Mouse (Mus musculus) kidney, postnatal 10 days (tissue): Measurements from ENCODE around the gene Ferd3l.

Experiments used
- DNase-seq: peaks from one replicate; pipeline ENCODE4 v3.0.0; 2021; ENCODE audit warnings: mixed read lengths

Gene Ferd3l

DNA sequence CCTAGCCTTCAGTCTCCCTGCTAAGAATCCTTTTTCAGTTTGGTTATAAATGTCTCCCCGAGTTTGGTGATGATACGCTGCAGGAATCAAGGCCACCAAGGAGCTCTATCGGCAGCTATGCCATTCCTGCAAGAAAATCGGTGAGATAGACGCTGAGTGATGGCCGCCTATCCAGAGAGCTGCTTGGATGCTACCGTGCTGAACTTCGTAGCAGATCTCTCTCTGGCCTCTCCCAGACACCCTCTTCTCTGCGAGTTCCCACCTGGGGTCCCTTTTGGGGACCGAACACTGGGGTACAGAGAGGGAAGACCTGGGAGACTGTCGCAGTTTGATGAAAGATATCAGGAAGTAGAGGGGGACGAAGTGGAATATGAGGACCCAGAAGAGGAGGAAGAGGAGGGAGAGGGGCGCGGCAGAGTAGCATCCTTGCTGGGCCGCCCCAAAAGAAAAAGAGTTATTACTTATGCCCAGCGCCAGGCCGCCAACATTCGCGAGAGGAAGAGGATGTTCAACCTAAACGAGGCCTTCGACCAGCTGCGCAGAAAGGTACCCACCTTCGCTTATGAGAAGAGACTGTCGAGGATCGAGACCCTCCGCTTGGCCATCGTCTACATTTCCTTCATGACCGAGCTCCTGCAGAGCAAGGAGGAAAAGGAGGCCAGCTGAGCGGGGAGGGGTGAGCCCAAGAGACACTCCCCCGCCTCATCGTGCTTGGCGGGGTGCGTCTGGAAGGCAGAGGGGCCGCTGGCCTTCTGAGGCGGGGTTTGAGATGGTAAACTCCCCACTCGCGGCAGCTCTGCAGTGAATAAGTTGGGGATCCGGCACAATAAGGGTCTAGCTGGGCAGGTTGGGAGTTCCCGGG, at the start of gene Ferd3l:
TSS of gene Ferd3l (plus strand) at position 95 of the 862 bp plus-strand sequence.
- no peak for DNase-seq

DNA sequence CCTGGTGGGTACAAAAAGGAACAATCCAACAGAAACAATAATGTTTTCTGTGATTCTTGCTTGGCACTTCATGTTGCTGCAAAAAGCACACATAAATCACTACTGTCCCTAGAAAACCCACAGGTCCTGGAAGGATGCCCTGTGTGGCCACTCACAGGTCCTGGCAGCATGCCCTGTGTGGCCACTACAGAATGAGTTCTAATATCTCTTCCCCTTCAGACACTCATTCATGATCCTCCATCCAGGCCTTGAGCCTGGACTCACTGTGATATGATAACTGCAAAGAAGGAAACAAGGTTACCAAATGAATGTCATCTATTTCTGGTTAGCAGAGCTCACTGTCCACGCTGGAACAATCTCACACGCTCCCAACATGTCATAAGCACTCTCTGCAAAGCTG, 34.3 kb upstream of the Ferd3l start:
- DNase-seq, result peak; percentile 14

DNA sequence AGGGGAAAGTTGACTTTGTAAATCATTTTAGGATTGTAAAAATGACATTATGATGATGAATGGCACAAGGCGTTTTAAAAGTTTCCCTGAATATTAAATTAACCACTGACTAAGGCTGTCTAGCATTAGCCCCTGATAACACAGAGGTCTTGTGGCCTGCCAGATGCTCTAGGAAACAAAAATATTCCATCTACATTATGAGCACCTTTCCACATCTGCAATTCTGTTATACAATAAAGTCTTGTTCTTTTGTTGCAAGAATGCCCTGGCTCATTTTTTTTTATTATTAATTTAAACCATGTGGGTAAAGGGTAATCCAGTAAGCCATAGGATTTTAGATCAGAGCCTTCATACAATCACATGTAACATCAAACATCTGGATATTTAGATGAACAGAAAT, 33.6 kb upstream of the Ferd3l start:
- no peak for DNase-seq

DNA sequence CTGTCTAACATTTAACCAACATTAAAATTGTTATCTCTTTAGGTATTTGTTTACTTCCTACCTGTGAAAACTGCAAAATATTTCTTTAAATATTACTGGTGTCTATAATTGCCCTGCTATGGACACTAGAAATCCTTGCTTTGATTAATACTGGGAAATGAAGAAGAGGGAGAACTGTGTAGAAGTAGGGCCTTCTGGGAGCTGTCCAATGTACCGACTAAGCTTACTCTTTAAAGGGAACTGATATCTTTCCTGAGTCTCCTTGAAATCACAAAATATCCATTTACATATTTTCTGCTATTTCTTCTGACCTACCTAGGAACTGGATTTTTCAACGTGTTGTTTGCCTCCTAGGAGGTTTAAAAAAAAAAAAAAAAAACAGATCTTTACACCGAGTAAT, 1.5 kb upstream of the Ferd3l start:
- DNase-seq, result peak; percentile 12

DNA sequence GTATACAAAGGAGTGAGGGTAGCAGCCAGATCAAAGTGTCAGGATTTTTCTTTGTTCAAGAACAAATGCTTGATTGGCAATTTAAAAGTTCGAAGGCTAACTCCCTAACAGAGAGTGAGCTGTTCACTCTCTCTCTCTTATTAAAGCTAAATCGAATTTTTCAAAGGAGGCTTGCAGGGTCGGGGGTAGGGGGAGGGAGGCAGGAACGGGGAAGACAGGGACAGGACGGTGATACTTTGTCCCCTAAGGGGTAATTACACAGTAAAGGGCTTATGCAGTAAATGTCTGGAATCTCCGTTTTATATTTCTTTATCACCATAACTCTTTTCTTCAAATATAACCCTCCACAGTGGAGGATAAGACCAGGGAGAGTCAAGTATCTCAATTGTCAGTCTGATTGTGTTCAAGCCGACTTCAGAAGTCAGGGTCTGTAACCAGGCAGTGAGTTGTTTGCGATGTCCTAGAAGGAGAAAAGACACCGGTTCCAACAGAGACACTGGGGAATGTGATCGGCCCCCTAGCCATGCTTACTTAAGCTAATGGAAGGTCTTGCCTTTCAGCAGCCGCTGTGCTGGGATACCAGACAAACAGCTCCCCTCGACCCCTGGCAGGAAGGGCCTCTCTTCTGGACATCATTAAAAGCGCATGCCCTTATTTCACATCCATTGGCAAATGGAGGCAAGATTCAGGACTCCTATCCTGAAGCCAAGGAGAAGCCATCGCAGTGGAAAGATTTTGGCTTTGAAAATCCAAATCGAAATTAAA, 709 bp upstream of the Ferd3l start:
- DNase-seq, result no peak

DNA sequence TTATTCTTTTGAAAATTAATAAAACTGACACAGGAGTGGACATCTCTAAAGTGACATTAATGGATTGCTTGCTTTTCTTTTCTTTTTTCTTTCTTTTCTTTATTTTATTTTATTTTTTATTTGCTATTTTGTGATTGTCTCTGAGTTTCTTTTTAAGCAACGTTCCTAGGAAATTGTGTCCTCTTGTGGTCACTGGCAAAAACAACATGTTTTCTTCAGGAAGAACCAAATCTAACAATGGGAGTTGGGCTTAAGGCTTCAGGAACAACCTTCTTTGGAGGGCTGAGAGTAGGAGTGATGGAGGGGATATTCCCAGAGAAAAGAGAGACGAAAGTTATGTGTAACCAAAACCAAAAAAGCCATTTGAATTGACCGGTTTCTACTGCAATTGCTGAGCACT, 24.6 kb downstream of the Ferd3l start:
- DNase-seq, result no peak

DNA sequence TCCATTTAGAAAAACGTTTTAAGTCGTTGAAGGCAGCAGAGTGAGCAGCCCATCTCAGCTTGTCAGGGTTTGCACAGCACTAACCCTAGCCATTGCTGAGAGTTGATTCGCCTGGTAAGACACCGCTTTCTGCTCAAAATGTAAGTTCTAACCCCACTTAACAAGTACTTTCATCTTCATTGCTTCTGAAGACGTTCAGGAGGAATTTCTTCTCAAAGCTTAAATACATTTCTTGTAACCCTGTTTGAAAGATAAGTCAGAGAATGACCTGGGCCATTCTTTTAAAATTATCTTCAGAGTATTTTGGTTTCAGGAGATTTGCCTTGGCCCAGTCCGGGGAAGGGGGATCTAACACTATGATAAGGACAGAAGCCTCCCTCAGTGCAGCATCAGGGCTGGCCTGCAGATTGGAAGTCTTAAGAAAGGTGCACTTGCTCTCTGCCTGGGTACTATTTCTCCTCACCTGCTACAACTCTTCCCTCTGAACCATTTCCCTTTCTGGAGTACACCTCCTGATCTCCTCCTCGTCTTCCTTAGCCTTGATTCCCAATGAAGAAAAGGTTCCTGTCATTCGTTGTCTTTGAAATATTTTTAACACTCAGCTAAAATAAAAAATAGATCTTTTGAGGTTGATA, 26.8 kb downstream of the Ferd3l start:
- DNase-seq, result no peak

DNA sequence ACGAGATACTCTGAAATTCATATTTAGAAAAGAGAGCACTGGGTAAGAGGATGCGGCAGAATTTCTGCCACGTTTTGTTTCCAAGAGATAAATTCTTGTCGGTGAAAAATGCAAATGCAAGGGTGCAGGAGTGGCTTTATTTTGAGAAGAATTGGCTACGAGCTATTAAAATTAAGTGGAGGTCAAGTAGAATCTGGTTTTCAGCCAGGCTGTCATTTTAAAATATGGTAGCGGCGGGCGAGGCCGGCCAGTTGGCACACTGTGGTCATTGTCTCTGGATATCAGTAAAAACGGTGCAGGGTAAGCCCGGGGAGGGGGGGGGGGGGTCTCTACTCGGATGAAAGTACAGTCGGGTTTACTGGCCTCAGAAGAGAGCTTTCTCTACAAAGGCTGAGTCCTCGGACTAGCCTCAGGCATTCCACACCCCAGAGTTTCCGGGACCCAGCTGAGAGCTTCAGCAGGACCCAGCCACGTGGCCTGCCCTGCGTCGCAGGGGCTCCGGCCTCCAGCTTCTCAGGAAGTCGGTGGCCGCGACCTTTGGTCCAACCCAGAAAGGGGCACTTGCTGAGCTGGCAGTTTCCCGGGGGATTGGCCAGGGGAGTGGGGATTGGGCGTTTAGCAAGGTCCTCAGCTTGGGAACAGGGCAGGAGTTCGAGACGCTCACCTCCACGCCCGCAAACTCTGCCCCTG, 27.5 kb downstream of the Ferd3l start:
- peak; percentile 35 for DNase-seq

DNA sequence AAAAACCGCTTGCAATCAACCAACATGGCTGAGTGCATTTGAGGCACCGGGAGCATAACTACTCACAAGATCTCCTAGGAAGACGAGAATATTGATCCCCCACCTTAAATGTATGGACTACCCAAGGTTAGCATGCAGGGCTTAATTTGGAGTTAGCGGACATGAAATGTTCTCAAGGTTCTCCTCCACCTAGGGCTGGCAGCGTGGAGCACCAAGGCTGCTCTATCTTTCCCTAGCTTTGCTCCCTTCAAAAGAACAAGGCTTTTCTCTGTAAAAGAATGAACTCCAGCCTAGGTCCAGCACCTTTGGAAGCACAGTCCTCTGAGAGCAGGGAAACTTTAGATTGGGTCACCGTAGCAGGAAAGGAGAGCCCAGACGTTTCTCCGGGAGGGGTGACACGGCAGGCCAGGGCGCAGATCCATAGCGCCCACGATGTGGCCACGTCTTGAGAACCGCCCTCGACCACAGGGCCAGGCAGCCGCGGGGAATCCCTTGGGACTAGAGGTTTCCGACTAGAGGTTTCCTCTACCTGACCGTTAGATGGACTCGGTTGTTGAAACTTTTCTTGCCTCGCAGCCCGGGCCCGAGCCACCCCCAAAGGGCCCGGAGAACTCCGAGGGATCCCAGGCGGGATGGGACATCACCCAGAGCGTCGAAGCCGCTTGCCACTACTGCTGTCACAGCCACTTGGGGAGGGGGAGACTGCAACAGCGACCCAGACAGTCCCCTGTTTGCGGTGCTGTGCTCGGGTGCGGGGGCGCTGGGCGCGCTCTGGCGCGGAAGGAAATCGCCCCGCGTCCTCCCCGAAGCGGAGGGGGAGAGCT, 28.6 kb downstream of the Ferd3l start:
- peak; percentile 34 for DNase-seq

DNA sequence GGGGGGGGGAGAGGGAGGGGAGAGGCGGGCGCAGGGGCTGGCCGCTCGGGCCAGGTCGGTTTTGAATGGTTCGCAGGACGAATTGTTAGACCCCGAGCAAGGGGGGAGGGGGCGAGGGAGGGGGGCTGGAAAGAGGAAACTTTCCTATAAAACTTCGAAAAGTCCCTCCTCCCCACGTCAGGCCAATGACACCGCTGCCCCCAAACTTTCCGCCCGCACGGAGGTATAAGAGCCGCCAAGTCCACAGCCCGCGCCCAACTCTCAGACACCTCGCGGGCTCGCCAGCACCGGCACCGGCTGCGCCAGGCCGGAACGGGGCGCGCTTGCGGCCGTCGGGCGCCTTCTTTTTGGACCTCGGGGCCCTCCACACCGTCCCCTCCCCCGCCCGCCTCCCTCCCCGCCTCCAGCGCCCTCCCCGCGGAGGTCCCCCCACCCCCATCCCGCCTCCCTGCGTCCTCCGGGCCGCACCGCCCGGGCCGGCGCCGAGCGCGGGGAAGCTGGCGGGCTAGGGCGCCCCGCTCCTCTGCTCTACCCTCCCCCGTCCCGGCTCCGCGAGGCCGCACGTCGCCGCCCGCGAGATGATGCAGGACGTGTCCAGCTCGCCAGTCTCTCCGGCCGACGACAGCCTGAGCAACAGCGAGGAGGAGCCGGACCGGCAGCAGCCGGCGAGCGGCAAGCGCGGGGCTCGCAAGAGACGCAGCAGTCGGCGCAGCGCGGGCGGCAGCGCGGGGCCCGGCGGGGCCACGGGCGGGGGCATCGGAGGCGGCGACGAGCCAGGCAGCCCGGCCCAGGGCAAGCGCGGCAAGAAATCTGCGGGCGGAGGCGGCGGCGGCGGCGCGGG, 29.4 kb downstream of the Ferd3l start, which contains the start of gene Twist1:
TSS of gene Twist1 (plus strand) at position 272 of the 841 bp plus-strand sequence.
- DNase-seq, result peak; percentile 74

DNA sequence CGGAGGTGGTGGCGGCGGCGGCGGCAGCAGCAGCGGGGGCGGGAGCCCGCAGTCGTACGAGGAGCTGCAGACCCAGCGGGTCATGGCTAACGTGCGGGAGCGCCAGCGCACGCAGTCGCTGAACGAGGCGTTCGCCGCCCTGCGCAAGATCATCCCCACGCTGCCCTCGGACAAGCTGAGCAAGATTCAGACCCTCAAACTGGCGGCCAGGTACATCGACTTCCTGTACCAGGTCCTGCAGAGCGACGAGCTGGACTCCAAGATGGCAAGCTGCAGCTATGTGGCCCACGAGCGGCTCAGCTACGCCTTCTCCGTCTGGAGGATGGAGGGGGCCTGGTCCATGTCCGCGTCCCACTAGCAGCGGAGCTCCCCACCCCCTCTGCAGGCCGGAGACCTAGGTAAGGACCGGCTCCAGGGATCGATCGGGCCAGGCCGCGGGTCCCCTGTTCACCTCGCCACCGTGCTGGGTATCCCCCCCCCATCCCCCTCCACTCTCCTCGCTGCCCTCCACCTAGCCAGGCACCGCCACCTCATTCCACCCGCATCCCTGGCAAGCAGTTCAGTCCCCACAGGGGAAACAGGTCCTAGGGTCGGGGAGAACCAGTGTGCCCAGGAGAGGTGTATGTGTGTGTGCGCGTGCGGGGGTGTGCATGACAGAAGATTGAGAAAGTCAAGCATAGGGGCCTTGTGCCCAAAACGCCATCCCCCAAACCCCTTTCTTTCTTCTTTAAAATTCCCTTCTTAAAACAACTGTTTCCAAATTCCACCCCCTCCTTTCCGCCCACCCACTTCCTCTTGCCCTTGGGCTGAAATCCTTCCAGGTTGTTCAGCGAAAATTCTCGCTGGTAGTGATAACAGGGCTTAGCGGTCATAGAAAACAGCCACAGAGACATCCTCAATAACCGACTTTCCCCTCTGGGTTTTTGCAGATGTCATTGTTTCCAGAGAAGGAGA, 30.3 kb downstream of the Ferd3l start:
- DNase-seq, result peak; percentile 15

DNA sequence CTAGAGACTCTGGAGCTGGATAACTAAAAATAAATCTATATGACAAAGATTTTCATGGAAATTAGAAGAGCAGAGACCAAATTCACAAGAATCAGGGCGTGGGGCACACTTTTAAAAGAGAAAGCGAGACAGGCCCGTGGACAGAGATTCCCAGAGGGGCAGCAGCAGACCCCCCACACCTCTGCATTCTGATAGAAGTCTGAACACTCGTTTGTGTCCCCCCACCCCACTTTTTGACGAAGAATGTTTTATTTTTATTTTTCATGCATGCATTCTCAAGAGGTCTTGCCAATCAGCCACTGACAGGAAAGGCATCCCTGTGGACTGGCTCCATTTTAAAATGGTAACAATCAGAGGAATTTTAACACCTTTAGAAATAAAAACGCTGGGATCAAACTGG, 31.0 kb downstream of the Ferd3l start:
- no peak for DNase-seq

DNA sequence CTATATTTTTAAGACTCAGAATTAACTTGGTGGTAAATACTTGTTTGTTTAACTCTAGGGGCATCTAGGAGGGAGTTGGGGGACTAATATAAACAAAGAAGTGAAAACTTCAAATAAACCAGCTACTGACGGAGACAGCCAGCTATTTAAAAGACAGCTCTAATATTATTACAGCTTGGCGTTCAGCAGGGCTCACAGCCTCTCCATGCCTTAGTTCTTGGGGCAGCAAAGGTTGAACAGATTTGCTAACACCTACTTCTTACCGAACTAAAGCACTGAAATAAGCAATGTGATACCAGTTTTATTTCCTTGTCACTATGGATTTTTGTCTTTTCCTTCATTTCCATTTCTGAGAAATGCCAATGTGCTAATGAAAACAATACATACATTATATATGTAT, 31.6 kb downstream of the Ferd3l start:
- no peak for DNase-seq

DNA sequence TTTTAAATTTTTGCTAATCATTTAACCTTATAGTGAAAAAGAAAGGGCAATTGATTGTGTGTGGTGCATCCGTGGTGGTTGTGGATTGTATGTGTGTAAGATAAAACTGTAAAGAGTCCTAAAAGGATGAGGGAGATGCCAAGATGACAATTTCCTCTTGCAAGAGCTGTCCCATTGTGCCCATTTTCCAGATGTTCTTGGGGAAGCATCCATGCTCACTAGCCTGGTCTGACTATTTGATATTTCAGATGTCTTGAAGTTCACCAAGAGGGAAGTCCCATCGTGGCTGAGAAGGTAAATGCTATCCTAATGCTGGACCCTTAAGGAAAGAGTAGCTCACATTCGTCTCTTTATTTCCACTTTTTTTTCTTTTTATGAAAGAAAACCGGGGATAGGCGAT, 32.8 kb downstream of the Ferd3l start:
- DNase-seq, result no peak

DNA sequence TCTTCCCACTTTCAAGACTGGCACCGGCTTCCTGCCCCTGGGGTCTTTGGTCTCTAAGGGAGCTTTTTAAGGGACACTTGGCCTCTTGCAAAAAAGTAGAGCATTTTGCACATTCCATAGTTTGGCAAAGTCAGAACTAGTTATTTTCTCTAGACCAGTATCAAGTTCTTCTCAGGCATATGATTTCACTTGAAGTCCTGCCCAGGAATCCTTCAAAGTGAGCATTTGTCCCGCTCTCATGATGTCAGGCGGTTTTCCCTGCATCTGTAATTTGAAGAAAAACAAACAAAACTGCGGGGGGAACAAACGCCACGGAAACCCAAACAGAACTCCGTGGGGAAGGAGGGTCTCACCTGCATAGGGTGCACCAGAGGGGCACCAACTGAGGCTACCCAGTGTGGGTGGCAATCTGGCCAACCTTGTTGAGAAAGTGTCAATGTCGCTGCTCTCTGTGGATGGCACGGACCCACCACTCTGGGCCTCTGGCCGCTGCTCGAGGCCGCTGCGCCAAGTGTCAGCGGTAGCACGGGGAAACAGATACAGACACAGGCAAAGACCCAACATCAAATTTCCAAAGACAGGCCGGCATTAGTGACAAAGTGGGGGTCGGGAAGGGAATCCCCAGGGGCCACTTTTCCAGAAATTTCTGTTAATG, 34.0 kb downstream of the Ferd3l start:
- DNase-seq, result no peak

DNA sequence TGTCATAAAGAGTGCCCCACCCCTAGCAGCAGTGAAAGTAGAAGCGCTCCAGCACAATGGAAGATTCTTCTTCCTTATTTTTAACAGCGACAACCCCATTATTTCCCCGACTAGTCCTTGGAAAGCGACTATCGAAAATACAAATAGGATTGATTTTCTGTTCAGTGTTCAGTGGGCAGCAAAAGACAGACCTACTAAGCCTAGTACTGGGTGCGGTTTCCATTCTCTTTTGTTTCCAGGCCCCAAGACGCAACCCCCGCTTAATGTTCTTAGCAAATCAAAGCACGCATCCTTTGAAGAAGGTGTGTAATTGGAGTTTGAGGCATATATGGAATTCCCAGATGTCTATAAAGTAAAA, 34.5 kb downstream of the Ferd3l start:
- no peak for DNase-seq

DNA sequence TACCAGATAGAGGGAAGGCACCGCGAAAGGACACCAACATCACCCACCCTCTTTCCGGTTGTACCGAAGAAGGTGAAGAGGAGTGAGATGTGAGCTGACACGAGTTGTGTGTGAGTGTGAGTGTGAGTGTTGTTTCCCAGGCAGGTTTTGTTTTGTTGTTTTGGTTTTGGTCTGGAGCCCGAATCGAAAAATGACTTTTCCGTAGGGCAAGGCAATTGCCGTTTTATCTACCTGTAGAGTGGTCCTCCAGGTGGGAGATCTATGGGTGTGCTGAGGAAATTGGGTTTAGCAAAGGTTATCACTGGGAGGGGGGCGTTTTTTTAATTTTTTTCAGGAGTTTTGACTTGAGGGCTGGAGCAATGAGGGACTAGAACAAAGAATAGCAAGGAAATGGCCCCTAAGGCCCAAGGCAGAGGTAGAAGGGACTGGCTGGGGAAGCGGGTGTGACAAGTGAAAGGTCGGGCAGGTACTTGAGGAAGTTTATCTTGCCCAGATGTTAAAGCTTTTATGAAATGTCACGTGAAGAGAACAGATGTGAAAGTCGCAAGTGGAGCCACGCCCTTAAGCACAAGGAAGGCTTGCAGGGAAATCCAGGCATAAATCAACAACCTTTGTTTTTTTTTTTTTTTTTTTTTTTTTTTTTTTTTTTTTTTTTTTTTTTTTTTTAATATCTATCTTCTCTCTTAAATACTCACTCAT, 35.6 kb downstream of the Ferd3l start:
- no peak for DNase-seq

DNA sequence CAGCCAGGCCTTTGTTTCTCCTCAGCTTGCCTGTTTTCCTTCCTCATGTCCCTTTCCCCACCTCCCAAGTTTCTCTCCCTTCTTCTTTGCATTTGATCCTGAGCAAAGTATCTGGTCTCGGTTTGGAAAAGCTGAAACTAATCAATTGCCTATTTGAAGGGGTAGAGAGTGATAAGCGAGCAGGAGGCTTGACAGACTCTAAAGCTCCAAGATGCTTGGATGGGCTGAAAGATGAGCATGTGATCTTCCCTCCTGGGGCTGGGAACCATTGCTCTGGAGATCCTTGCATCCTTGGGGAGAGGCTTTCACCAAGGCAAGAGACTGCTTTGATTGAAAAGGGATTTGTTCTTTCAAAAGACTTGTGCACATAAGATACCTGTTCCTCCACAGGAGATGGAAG, 36.2 kb downstream of the Ferd3l start:
- DNase-seq, result no peak
